Mouse (Mus musculus) forebrain, embryonic 16.5 days (tissue): ENCODE data around the gene Bcl2. TPM values are rescaled to one million over a fixed set of nuclear protein-coding genes. Genes with fewer than 3 reads are reported as not detected.

Experiments used
- ATAC-seq: fragments of 200-750 bp; cut with Nextera tagmentation; 2 replicates; pipeline ENCODE4 v1.8.0; 2017; ENCODE audit warnings: mild to moderate bottlenecking, moderate library complexity
- H3K27ac ChIP-seq: fragments of 300-500 bp; sonication (generic); 2 replicates; pipeline ENCODE4 v1.5.1; 2014; ENCODE audit warnings: low read length, control low read depth
- H3K27me3 ChIP-seq: fragments of 300-500 bp; sonication (generic); replicated peaks from 2 replicates; pipeline ENCODE4 v1.6.1; 2014; ENCODE audit warnings: low read length; ENCODE audit not compliant: control insufficient read depth, insufficient read depth
- H3K36me3 ChIP-seq: fragments of 300-500 bp; sonication (generic); 2 replicates; pipeline ENCODE4 v1.6.1; 2014; ENCODE audit not compliant: control insufficient read depth, insufficient read depth
- H3K4me1 ChIP-seq: fragments of 300-500 bp; sonication (generic); replicated peaks from 2 replicates; pipeline ENCODE4 v1.6.1; 2014; ENCODE audit warnings: low read length; ENCODE audit not compliant: control insufficient read depth, insufficient read depth
- H3K4me2 ChIP-seq: fragments of 300-500 bp; sonication (generic); 2 replicates; pipeline ENCODE4 v1.6.1; 2014; ENCODE audit warnings: mild to moderate bottlenecking, low read length, control low read depth
- H3K4me3 ChIP-seq: fragments of 300-500 bp; sonication (generic); replicated peaks from 2 replicates; pipeline ENCODE4 v1.5.1; 2014; ENCODE audit warnings: mild to moderate bottlenecking, low read length, control low read depth
- H3K9ac ChIP-seq: fragments of 300-500 bp; sonication (generic); replicated peaks from 2 replicates; pipeline ENCODE4 v1.6.1; 2014; ENCODE audit warnings: low read depth, low read length, control low read depth
- H3K9me3 ChIP-seq: fragments of 300-500 bp; sonication (generic); 2 replicates; pipeline ENCODE4 v1.6.1; 2016; ENCODE audit warnings: low read length; ENCODE audit not compliant: control insufficient read depth
- WGBS: fragments of 180-500 bp; shearing (Covaris S2); extraction: QIAGEN DNeasy Blood & Tissue Kit; methylation state at CpG from one replicate; pipeline ENCODE4 v1.1.7; 2014; 5-methylcytosine and 5-hydroxymethylcytosine counted together
- polyA plus RNA-seq: library from polyadenylated mRNA; unstranded; fragments of >200 nt; fragmentation: Nextera tagmentation; extraction: Ambion mirVana; gene quantifications from 2 replicates; pipeline ENCODE4 v1.2.1, GENCODE M21; 2015

Bcl2 gene
- polyA plus RNA-seq, 1 experiment from 2014 or later = 13.7 TPM

DNA sequence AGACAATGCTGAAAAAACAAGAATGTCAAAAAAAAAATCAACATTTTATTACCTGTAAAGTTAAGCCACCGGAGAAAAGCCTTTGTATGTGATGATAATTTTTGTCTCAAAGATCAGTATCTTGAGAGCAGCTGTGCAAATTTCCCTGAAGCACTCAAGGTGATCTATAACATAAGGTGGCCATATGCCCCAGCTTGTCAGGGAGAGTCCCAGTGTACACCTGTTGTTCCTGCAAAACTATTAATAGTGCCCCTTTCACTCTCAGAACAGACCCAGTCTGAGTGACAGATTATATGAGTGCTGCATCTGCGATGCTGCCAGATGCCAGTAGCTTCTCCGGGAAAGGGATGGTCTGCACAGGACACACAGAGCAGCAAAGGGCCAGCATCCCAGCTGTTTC is 95.3 kb downstream of the Bcl2 start:
- H3K4me1 ChIP-seq = no peaks in the 10 kb centered on the region
- ATAC-seq = no peak
- no peaks in the 10 kb centered on the region for H3K36me3 ChIP-seq
- no peak overlapping the region for H3K9ac ChIP-seq
- no peaks in the 10 kb centered on the region for H3K27me3 ChIP-seq
- H3K9me3 ChIP-seq = no peaks in the 10 kb centered on the region
- no peak overlapping the region for H3K27ac ChIP-seq
- H3K4me3 ChIP-seq = no peak overlapping the region
- no peak overlapping the region for H3K4me2 ChIP-seq
- 90% methylated on average over 3 of the region's 3 CpGs for WGBS

DNA sequence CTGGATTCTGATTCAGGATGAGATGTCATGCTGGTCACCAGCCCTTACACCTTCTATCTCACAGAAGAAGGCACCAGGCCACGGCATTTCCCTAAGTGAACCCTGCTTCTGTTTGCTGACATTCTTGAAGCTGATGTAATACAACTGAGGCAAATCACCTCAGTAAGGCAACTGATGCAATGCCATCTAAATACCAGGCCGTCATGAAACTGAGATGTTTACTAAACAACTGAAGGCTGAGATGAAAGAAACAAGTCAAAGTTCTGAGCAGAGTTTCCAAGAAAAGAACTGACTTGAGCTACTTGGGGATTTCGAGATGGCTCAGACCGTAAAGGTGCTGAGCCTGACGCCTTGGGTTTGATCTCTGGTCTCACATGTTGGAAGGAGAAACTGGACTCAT is 97.1 kb downstream of the Bcl2 start:
- H3K27ac ChIP-seq = no peak overlapping the region
- no peaks in the 10 kb centered on the region for H3K36me3 ChIP-seq
- H3K9me3 ChIP-seq = no peaks in the 10 kb centered on the region
- H3K27me3 ChIP-seq = no peaks in the 10 kb centered on the region
- H3K4me1 ChIP-seq = no peaks in the 10 kb centered on the region
- ATAC-seq = no peak
- H3K9ac ChIP-seq = no peak overlapping the region
- 89% methylated on average over 5 of the region's 5 CpGs for WGBS
- H3K4me3 ChIP-seq = no peak overlapping the region
- H3K4me2 ChIP-seq = no peak overlapping the region

DNA sequence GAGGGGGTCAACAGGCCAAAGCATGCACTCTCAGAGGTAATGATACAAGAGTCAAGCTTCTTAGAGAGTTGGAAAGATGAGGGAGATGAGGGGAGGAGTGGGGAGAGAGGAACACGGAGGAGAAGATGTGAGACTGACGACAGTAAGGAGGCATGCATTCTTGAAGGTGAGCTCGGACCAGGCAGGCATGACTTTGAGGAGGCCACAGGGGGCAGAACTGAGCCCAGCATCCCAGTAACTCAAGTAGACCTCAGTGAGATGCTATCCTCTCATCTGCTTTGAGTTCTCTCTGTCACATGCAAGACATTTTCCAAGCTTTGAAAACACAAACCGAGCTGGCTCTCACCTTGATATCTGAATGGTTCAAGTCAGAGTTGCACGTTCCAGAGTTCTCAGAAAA is 100.7 kb downstream of the Bcl2 start:
- H3K27ac ChIP-seq = no peak overlapping the region
- H3K9me3 ChIP-seq = no peaks in the 10 kb centered on the region
- 84% methylated on average over 5 of the region's 5 CpGs for WGBS
- ATAC-seq = no peak
- no peaks in the 10 kb centered on the region for H3K27me3 ChIP-seq
- H3K4me3 ChIP-seq = no peak overlapping the region
- H3K9ac ChIP-seq = no peak overlapping the region
- no peaks in the 10 kb centered on the region for H3K36me3 ChIP-seq
- no peaks in the 10 kb centered on the region for H3K4me1 ChIP-seq
- H3K4me2 ChIP-seq = no peak overlapping the region

DNA sequence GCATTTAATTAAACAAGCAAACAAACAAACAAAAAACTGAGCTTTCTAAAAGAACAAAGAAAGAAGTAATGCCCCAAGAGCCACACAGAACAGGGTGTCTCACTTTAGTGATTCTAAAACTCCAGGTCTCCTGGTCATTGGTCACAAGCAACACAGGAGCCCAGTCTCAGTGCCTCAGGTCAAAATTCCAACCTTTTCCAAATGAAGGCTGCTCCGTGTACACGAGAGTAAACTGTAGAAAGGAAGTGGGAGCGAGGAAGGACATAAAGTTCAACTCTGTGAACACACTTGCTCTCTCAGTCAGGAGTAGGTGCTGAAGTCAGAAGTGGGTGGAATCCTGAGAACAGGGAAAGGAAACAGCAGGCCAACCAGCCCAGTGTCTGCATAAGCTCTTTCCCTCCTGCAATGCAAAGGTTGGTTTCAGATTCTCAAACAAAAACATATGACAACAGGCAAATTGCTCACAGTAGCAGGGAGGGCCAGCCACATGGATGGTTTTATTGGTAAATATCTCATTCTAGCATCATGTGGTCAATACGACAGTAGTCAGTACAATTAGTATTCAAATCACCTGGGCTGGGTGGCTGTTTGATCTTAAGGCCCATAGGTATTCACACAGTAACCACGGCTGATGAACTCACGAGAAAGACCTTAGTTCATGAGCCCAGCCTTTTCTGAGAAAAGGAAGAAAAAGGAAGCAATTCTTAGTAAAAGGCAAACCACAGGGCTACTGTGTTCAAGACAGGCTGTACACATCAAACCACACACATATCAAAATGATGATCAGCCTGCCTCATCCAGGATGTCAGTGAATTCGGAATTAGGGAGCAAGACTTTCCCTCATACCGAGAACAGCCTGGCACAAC is 101.7 kb downstream of the Bcl2 start:
- ATAC-seq = no peak
- H3K4me3 ChIP-seq = no peak overlapping the region
- 88% methylated on average over 8 of the region's 8 CpGs for WGBS
- H3K4me2 ChIP-seq = no peak overlapping the region
- H3K4me1 ChIP-seq = no peaks in the 10 kb centered on the region
- H3K36me3 ChIP-seq = no peaks in the 10 kb centered on the region
- no peaks in the 10 kb centered on the region for H3K9me3 ChIP-seq
- H3K27ac ChIP-seq = no peak overlapping the region
- no peaks in the 10 kb centered on the region for H3K27me3 ChIP-seq
- H3K9ac ChIP-seq = no peak overlapping the region

GRCm38 (mm10) chr1:106611246-106611645 is 102.8 kb downstream of the Bcl2 start:
- WGBS = 66% methylated on average over 6 of the region's 6 CpGs
- Histone ChIP-seq H3K4me1 (no peaks in the 10 kb centered on the region), H3K27me3 (no peaks in the 10 kb centered on the region), H3K9ac (no peak overlapping the region), H3K4me2 (no peak overlapping the region), H3K27ac (no peak overlapping the region), H3K9me3 (no peaks in the 10 kb centered on the region), H3K36me3 (no peaks in the 10 kb centered on the region), H3K4me3 (no peak overlapping the region)
- ATAC-seq = no peak

GRCm38 (mm10) chr1:106608098-106608778 is 105.8 kb downstream of the Bcl2 start:
- no peaks in the 10 kb centered on the region for H3K27me3 ChIP-seq
- no peak overlapping the region for H3K9ac ChIP-seq
- no peak overlapping the region for H3K27ac ChIP-seq
- H3K36me3 ChIP-seq = no peaks in the 10 kb centered on the region
- 80% methylated on average over 4 of the region's 4 CpGs for WGBS
- no peaks in the 10 kb centered on the region for H3K9me3 ChIP-seq
- H3K4me1 ChIP-seq = peaks cover 8% of the 10 kb centered on the region
- H3K4me2 ChIP-seq = no peak overlapping the region
- ATAC-seq = peak; percentile 61
- no peak overlapping the region for H3K4me3 ChIP-seq

DNA sequence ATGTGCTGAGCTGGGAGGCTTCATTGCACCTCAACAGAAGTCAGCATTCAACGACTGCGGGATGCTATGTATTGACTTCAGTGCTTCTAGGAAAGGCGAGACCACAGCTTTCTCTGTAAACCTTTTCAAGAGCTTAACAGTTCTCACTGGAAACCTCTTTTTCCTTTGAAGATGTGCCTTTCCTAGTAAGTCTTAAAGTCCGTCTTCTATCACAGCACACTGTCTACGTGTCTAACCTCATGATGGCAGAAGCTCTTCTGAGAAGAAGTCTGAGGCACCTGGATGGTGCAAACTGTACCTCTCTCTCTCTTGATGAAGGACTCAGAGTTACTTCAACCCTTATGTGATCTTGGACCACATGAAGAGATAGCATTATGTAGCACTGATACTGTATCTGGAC is 107.1 kb downstream of the Bcl2 start:
- no peak overlapping the region for H3K27ac ChIP-seq
- H3K9me3 ChIP-seq = no peaks in the 10 kb centered on the region
- H3K4me1 ChIP-seq = peaks cover 19% of the 10 kb centered on the region
- H3K4me2 ChIP-seq = no peak overlapping the region
- ATAC-seq = no peak
- no peak overlapping the region for H3K9ac ChIP-seq
- H3K27me3 ChIP-seq = no peaks in the 10 kb centered on the region
- 85% methylated on average over 5 of the region's 5 CpGs for WGBS
- no peak overlapping the region for H3K4me3 ChIP-seq
- no peaks in the 10 kb centered on the region for H3K36me3 ChIP-seq

DNA sequence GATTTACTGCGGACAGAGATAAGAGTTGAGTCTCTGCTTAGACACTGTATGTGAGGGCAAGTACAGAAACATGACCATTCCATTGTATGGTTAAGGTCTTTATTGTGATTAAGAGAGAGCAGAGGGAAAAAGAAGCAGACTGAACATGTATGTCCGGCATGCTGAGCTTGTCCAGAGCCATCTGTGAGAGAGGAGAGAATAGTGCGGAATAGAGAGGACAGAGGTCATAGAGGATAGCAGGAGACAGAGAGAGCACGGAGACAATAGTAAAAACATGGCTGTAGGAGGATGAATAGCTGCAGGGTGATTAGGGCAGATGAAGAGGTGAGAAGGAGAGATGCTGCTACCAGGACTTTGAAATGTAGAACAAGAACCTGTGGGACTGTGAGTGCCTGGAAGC is 110.7 kb downstream of the Bcl2 start:
- no peaks in the 10 kb centered on the region for H3K9me3 ChIP-seq
- no peaks in the 10 kb centered on the region for H3K27me3 ChIP-seq
- 0 out of 2 replicates have a peak overlapping the region, but pooled peaks have one; percentile 28 for H3K27ac ChIP-seq
- peak; percentile 9; the same call in 1 of the 2 replicates for ATAC-seq
- H3K9ac ChIP-seq = no peak overlapping the region
- H3K4me3 ChIP-seq = no peak overlapping the region
- H3K4me2 ChIP-seq = peak overlapping the region; percentile 24; the same call in 1 of the 2 replicates
- H3K4me1 ChIP-seq = peaks cover 19% of the 10 kb centered on the region
- no peaks in the 10 kb centered on the region for H3K36me3 ChIP-seq
- WGBS = 43% methylated on average over 4 of the region's 4 CpGs

DNA sequence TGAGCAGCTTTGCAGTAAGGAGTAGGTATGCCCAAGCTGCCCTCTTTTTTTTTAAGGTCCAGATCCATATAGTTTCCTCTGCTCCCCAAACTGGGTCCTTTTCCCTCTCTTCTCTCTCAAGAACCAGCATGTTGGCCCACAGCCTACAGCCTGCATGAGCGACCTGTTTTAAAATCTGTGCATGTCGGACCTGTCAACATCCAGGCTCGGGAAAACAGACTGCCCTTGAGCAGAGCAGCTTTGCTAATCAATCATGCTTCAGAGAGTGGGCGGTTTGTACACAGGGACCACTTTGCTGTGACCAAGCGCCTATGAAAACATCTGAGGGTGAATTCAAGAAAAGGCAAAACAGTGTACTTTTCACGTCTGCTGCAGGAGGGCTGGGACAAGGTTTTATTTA is 111.1 kb downstream of the Bcl2 start:
- Histone ChIP-seq H3K27ac (no peak overlapping the region), H3K9me3 (no peaks in the 10 kb centered on the region), H3K9ac (no peak overlapping the region), H3K4me1 (peaks cover 19% of the 10 kb centered on the region), H3K36me3 (no peaks in the 10 kb centered on the region), H3K4me2 (peak overlapping the region; percentile 24; the same call in 1 of the 2 replicates), H3K27me3 (no peaks in the 10 kb centered on the region), H3K4me3 (no peak overlapping the region)
- 10% methylated on average over 6 of the region's 6 CpGs for WGBS
- peak; percentile 95 for ATAC-seq
